Mouse (Mus musculus) MEL (cell line): ENCODE results near the gene Atg7. TPM values are rescaled to one million over a fixed set of nuclear protein-coding genes. Genes with fewer than 3 reads are reported as not detected.

Experiments
- DNase-seq: peaks from one replicate; pipeline ENCODE4 v3.0.0; 2011; ENCODE audit warnings: low read depth, low spot score
- H3K27ac ChIP-seq: 2 replicates; pipeline ENCODE4 v1.5.1; 2012; ENCODE audit warnings: low read depth, mild to moderate bottlenecking, control low read depth, low read length, moderate library complexity; ENCODE audit not compliant: control insufficient read depth
- H3K27me3 ChIP-seq, 2 experiments: fragments of 150-350 bp in 1 of 2; sonication (generic) in 1 of 2; 2 replicates each; pipeline ENCODE4 v1.6.1; 2012; ENCODE audit warnings: low read length in 2 of 2, mild to moderate bottlenecking in 2 of 2, improper control_type of control experiment in 1 of 2, moderate library complexity in 1 of 2; ENCODE audit not compliant: insufficient read depth in 2 of 2, control insufficient read depth in 1 of 2
- H3K36me3 ChIP-seq, 2 experiments: 2 replicates each; pipeline ENCODE4 v1.6.1; 2012 to 2014; ENCODE audit warnings: low read length in 2 of 2, improper control_type of control experiment in 1 of 2, inconsistent platforms in 1 of 2, mild to moderate bottlenecking in 1 of 2; ENCODE audit not compliant: insufficient read depth in 2 of 2, control insufficient read depth in 1 of 2
- H3K4me1 ChIP-seq, 2 experiments: fragments of 150-350 bp in 1 of 2; sonication (generic) in 1 of 2; 2 replicates each; pipeline ENCODE4 v1.6.1; 2012; ENCODE audit warnings: low read length in 2 of 2, improper control_type of control experiment in 1 of 2, mild to moderate bottlenecking in 1 of 2; ENCODE audit not compliant: insufficient read depth in 2 of 2, control insufficient read depth in 1 of 2
- H3K4me3 ChIP-seq, 2 experiments: fragments of 150-350 bp in 1 of 2; sonication (generic) in 1 of 2; 2 replicates each; pipeline ENCODE4 v1.5.1; 2012; ENCODE audit warnings: low read depth in 2 of 2, low read length in 2 of 2, mild to moderate bottlenecking in 2 of 2, moderate library complexity in 2 of 2, control low read depth in 1 of 2, improper control_type of control experiment in 1 of 2; ENCODE audit not compliant: control insufficient read depth in 1 of 2, insufficient read depth in 1 of 2
- H3K79me2 ChIP-seq: 2 replicates; pipeline ENCODE4 v1.6.1; 2012; ENCODE audit warnings: mild to moderate bottlenecking, low read length, moderate library complexity; ENCODE audit not compliant: control insufficient read depth, poor library complexity, insufficient read depth
- H3K9ac ChIP-seq: 2 replicates; pipeline ENCODE4 v1.6.1; 2012; ENCODE audit warnings: low read depth, mild to moderate bottlenecking, control low read depth, low read length, moderate library complexity; ENCODE audit not compliant: control insufficient read depth, poor library complexity, severe bottlenecking
- H3K9me3 ChIP-seq: fragments of 150-350 bp; sonication (generic); replicated peaks from 2 replicates; pipeline ENCODE4 v1.6.1; 2012; ENCODE audit warnings: mild to moderate bottlenecking, low read length, improper control_type of control experiment, moderate library complexity; ENCODE audit not compliant: insufficient read depth
- BHLHE40 ChIP-seq: IDR thresholded peaks from 2 replicates; pipeline ENCODE4 v1.6.1; 2012; ENCODE audit warnings: low read depth, mild to moderate bottlenecking, inconsistent platforms, low read length, improper control_type of control experiment, borderline replicate concordance
- CHD2 ChIP-seq: IDR thresholded peaks from 2 replicates; pipeline ENCODE4 v1.6.1; 2011; ENCODE audit warnings: low read length, improper control_type of control experiment
- E2F4 ChIP-seq: IDR thresholded peaks from 2 replicates; pipeline ENCODE4 v1.6.1; 2011; ENCODE audit warnings: low read depth, low read length, improper control_type of control experiment, borderline replicate concordance
- EP300 ChIP-seq, 2 experiments: IDR thresholded peaks; 2 replicates each; pipeline ENCODE4 v1.6.1; 2011; ENCODE audit warnings: improper control_type of control experiment in 2 of 2, low read length in 2 of 2, low read depth in 1 of 2, mild to moderate bottlenecking in 1 of 2
- ETS1 ChIP-seq: IDR thresholded peaks from 2 replicates; pipeline ENCODE4 v1.6.1; 2012; ENCODE audit warnings: low read depth, mild to moderate bottlenecking, inconsistent platforms, low read length, improper control_type of control experiment, moderate library complexity
- GATA1 ChIP-seq: IDR thresholded peaks from 2 replicates; pipeline ENCODE4 v1.6.1; 2011; ENCODE audit warnings: low read depth, low read length, improper control_type of control experiment
- HCFC1 ChIP-seq: IDR thresholded peaks from 2 replicates; pipeline ENCODE4 v1.6.1; 2012; ENCODE audit warnings: low read depth, mild to moderate bottlenecking, inconsistent platforms, low read length, improper control_type of control experiment, moderate library complexity
- MAX ChIP-seq: IDR thresholded peaks from 2 replicates; pipeline ENCODE4 v1.6.1; 2011; ENCODE audit warnings: low read length, improper control_type of control experiment
- MEF2A ChIP-seq: IDR thresholded peaks from 2 replicates; pipeline ENCODE4 v1.6.1; 2014; ENCODE audit warnings: low read depth, mild to moderate bottlenecking, inconsistent platforms, low read length, improper control_type of control experiment; ENCODE audit not compliant: poor library complexity, insufficient replicate concordance, severe bottlenecking; ENCODE audit errors: extremely low read depth
- MYC ChIP-seq: IDR thresholded peaks from 2 replicates; pipeline ENCODE4 v1.6.1; 2011; ENCODE audit warnings: low read depth, mild to moderate bottlenecking, low read length, improper control_type of control experiment, moderate library complexity
- NELFE ChIP-seq: IDR thresholded peaks from 2 replicates; pipeline ENCODE4 v1.6.1; 2011; ENCODE audit warnings: low read depth, low read length, improper control_type of control experiment
- POLR2AphosphoS2 ChIP-seq: IDR thresholded peaks from 2 replicates; pipeline ENCODE4 v1.6.1; 2011; ENCODE audit warnings: low read length, improper control_type of control experiment
- RAD21 ChIP-seq: IDR thresholded peaks from 2 replicates; pipeline ENCODE4 v1.6.1; 2011; ENCODE audit warnings: mild to moderate bottlenecking, low read depth, low read length, improper control_type of control experiment
- RCOR1 ChIP-seq: IDR thresholded peaks from 2 replicates; pipeline ENCODE4 v1.6.1; 2012; ENCODE audit warnings: low read depth, mild to moderate bottlenecking, inconsistent platforms, low read length, improper control_type of control experiment
- SIN3A ChIP-seq: IDR thresholded peaks from 2 replicates; pipeline ENCODE4 v1.6.1; 2012; ENCODE audit warnings: low read length, improper control_type of control experiment, inconsistent platforms
- TAL1 ChIP-seq: IDR thresholded peaks from 2 replicates; pipeline ENCODE4 v1.6.1; 2012; ENCODE audit warnings: mild to moderate bottlenecking, inconsistent platforms, low read length, moderate library complexity, mixed read lengths
- TBP ChIP-seq: IDR thresholded peaks from 2 replicates; pipeline ENCODE4 v1.8.0; 2011; ENCODE audit warnings: low read depth, low read length, improper control_type of control experiment
- ZC3H11A ChIP-seq: IDR thresholded peaks from 2 replicates; pipeline ENCODE4 v1.6.1; 2012; ENCODE audit warnings: low read depth, mild to moderate bottlenecking, inconsistent platforms, low read length, improper control_type of control experiment
- ZKSCAN1 ChIP-seq: IDR thresholded peaks from 2 replicates; pipeline ENCODE4 v1.6.1; 2012; ENCODE audit warnings: low read depth, mild to moderate bottlenecking, inconsistent platforms, low read length, improper control_type of control experiment, moderate library complexity
- ZMIZ1 ChIP-seq: IDR thresholded peaks from 2 replicates; pipeline ENCODE4 v1.6.1; 2012; ENCODE audit warnings: low read depth, mild to moderate bottlenecking, inconsistent platforms, low read length, improper control_type of control experiment, moderate library complexity
- ZNF384 ChIP-seq: IDR thresholded peaks from 2 replicates; pipeline ENCODE4 v1.6.1; 2012; ENCODE audit warnings: low read depth, mild to moderate bottlenecking, inconsistent platforms, low read length, improper control_type of control experiment
- polyA plus RNA-seq, 2 experiments: library from polyadenylated mRNA; stranded (reverse) in 1 of 2; unstranded in 1 of 2; fragments of >175 nt in 1 of 2; fragments of >200 nt in 1 of 2; gene quantifications; 2 replicates each; pipeline versions ENCODE4 v1.2.1 to v1.2.4; 2012; ENCODE audit warnings: low replicate concordance in 2 of 2, low read depth in 1 of 2; ENCODE audit not compliant: insufficient read length in 2 of 2, insufficient read depth in 1 of 2, missing spikeins in 1 of 2
- total RNA-seq: library from RNA; depleted of rRNA; stranded (reverse); fragments of 300-350 nt; gene quantifications from 2 replicates; pipeline ENCODE4 v1.2.3, GENCODE M21; 2012

The Atg7 gene
- total and polyA plus RNA-seq, 3 experiments: 14.6 TPM; not detected in 1

- H3K36me3 ChIP-seq: no peaks in the 10 kb centered on the region
- no peak overlapping the region for H3K9ac ChIP-seq
- H3K27me3 ChIP-seq: no peaks in the 10 kb centered on the region
- H3K9me3 ChIP-seq: no peaks in the 10 kb centered on the region
- DNase-seq: no peak
- H3K4me3 ChIP-seq: no peak overlapping the region
- no peaks in the 10 kb centered on the region for H3K79me2 ChIP-seq
- TF ChIP-seq ZKSCAN1 (no peak), TAL1 (no peak), POLR2AphosphoS2 (no peak), ZNF384 (no peak), TBP (no peak), RCOR1 (no peak), RAD21 (no peak)
- TF ChIP-seq, all 39 proteins: peak for 0
- H3K4me1 ChIP-seq: no peaks in the 10 kb centered on the region
- no peak overlapping the region for H3K27ac ChIP-seq
Measured at GRCm38 (mm10) chr6:114724351-114724750, 81.5 kb downstream of the Atg7 start.

- no peak overlapping the region for H3K9ac ChIP-seq
- no peak for DNase-seq
- no peaks in the 10 kb centered on the region for H3K36me3 ChIP-seq
- no peak overlapping the region for H3K27ac ChIP-seq
- no peaks in the 10 kb centered on the region for H3K79me2 ChIP-seq
- no peaks in the 10 kb centered on the region for H3K27me3 ChIP-seq
- no peak for TF ChIP-seq ZMIZ1
- TF ChIP-seq MAX: no peak
- TF ChIP-seq SIN3A: no peak
- TF ChIP-seq HCFC1: no peak
- TF ChIP-seq CHD2: no peak
- TF ChIP-seq E2F4: no peak
- H3K9me3 ChIP-seq: no peaks in the 10 kb centered on the region
- no peaks in the 10 kb centered on the region for H3K4me1 ChIP-seq
- no peak overlapping the region for H3K4me3 ChIP-seq
Measured at GRCm38 (mm10) chr6:114725147-114725575, 82.3 kb downstream of the Atg7 start.

GRCm38 (mm10) chr6:114726681-114727080 lies 83.8 kb downstream of the Atg7 start:
- Histone ChIP-seq H3K79me2 (no peaks in the 10 kb centered on the region), H3K9me3 (no peaks in the 10 kb centered on the region), H3K27ac (no peak overlapping the region), H3K4me3 (no peak overlapping the region), H3K4me1 (no peaks in the 10 kb centered on the region), H3K27me3 (no peaks in the 10 kb centered on the region), H3K9ac (no peak overlapping the region), H3K36me3 (no peaks in the 10 kb centered on the region)
- no peak for DNase-seq
- no peak for TF ChIP-seq NELFE
- no peak for TF ChIP-seq MEF2A
- TF ChIP-seq RCOR1: no peak
- no peak for TF ChIP-seq MYC
- no peak for TF ChIP-seq ETS1
- TF ChIP-seq EP300 (IDR thresholded peaks at IDR 0.05; ENCODE audit: low read depth in 1 of 2, low read length in 2 of 2): no peak
- TF ChIP-seq BHLHE40: no peak
- no peak for TF ChIP-seq GATA1
- TF ChIP-seq ZC3H11A: no peak
